In the genomic region with DNA sequence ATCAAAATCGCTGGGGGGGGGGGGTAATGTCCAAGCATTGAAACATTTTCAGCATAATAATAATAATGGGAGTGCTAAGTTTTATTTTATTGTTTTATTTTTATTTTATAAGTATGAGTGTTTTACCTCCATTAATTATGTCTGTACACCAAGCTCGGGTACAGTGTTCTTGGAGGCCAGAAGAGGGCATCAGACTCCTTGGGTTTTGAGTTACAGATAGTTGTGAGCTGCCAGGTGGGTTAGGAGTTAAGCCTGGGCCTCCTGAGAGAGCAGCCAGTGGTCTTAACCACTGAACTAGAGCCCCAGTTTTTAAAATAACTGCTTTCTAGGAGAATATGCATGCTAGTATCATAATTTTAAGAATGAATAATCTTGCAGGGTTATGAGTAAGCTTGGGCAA, we compare ENCODE assay signal across 12 mouse cellular contexts. TPM values are rescaled to one million over a fixed set of nuclear protein-coding genes. Genes with fewer than 3 reads are reported as not detected.
DNase-seq lines count a peak whose midpoint lies in the region; ATAC-seq and TF ChIP-seq lines count a peak whose summit lies in the region.
"Had no signal": no experiment of that assay in that cellular context is flagged by ENCODE, and none has a peak within 500 bp of the region (broad histone marks: within the 10 kb centered on the region; RNA-seq: fewer than 3 reads in every experiment).

No protein-coding gene starts in this region.

- no peaks in the 10 kb centered on the region; the same call in 1 of the 2 replicates for H3K4me1 ChIP-seq in heart, adult 2 months (ENCODE audit: control insufficient read depth, insufficient read depth, low read length)
- H3K4me1 ChIP-seq in midbrain, postnatal 0 days (ENCODE audit: insufficient read depth, low read length) = no peaks in the 10 kb centered on the region
- 0 out of 2 replicates have a peak, but pooled peaks cover 4% of the 10 kb centered on the region for H3K4me1 ChIP-seq in midbrain, embryonic 15.5 days
- H3K4me1 ChIP-seq: hindbrain, embryonic 13.5 days had no signal

- 23% methylated on average over 2 of the region's 2 CpGs for WGBS in heart, adult 2 months
- WGBS in midbrain, postnatal 0 days = 21% methylated on average over 2 of the region's 2 CpGs
- 13% methylated on average over 2 of the region's 2 CpGs for WGBS in midbrain, embryonic 15.5 days

- TF ChIP-seq EP300 in heart, adult 2 months (IDR thresholded peaks at IDR 0.05; ENCODE audit: insufficient read depth, low read depth, low read length) = no peak

- no peak overlapping the region for H3K27ac ChIP-seq in heart, adult 2 months
- no peak overlapping the region for H3K27ac ChIP-seq in midbrain, postnatal 0 days (ENCODE audit: low read depth, low read length)
- no peak overlapping the region for H3K27ac ChIP-seq in midbrain, embryonic 15.5 days
- H3K27ac ChIP-seq: hindbrain, embryonic 13.5 days; liver, embryonic 13.5 days; neural tube, embryonic 13.5 days had no signal

- no peak overlapping the region for H3K9ac ChIP-seq in heart, adult 2 months (ENCODE audit: low read depth, low read length)
- H3K9ac ChIP-seq in midbrain, postnatal 0 days (replicated peaks; ENCODE audit: low read length, poor library complexity, severe bottlenecking) = no peak overlapping the region
- H3K9ac ChIP-seq in midbrain, embryonic 15.5 days = no peak overlapping the region
- H3K9ac ChIP-seq: hindbrain, embryonic 13.5 days; liver, embryonic 13.5 days; neural tube, embryonic 13.5 days had no signal

- H3K36me3 ChIP-seq in heart, adult 2 months (ENCODE audit: control insufficient read depth, insufficient read depth, low read length) = no peaks in the 10 kb centered on the region
- no peaks in the 10 kb centered on the region for H3K36me3 ChIP-seq in midbrain, postnatal 0 days (ENCODE audit: insufficient read depth, low read length)
- no peaks in the 10 kb centered on the region for H3K36me3 ChIP-seq in midbrain, embryonic 15.5 days (replicated peaks)
- H3K36me3 ChIP-seq: hindbrain, embryonic 13.5 days; liver, embryonic 13.5 days; neural tube, embryonic 13.5 days had no signal

- no peaks in the 10 kb centered on the region for H3K27me3 ChIP-seq in heart, adult 2 months (ENCODE audit: control insufficient read depth, insufficient read depth, low read length)
- no peaks in the 10 kb centered on the region for H3K27me3 ChIP-seq in midbrain, postnatal 0 days (ENCODE audit: insufficient read depth, low read length)
- no peaks in the 10 kb centered on the region for H3K27me3 ChIP-seq in midbrain, embryonic 15.5 days (replicated peaks)
- H3K27me3 ChIP-seq: liver, embryonic 13.5 days; neural tube, embryonic 13.5 days had no signal

- no peaks in the 10 kb centered on the region for H3K9me3 ChIP-seq in midbrain, postnatal 0 days (ENCODE audit: low read length)
- no peaks in the 10 kb centered on the region for H3K9me3 ChIP-seq in midbrain, embryonic 15.5 days
- H3K9me3 ChIP-seq: hindbrain, embryonic 13.5 days; liver, embryonic 13.5 days; neural tube, embryonic 13.5 days had no signal

- TF ChIP-seq CTCF in heart, adult 2 months (IDR thresholded peaks at IDR 0.05) = peak; percentile 70
- TF ChIP-seq CTCF in midbrain, postnatal 0 days (IDR thresholded peaks at IDR 0.05) = peak; percentile 59
- TF ChIP-seq CTCF in brain, embryonic 14.5 days (IDR thresholded peaks at IDR 0.05; ENCODE audit: borderline replicate concordance, extremely low read depth, insufficient read depth, insufficient read length) = peak; percentile 49; the same call in 1 of the 2 replicates

- no peak for TF ChIP-seq POLR2A in heart, adult 2 months (IDR thresholded peaks at IDR 0.05; ENCODE audit: insufficient read depth, low read depth, low read length)
- no peak for TF ChIP-seq POLR2A in brain, embryonic 14.5 days (IDR thresholded peaks at IDR 0.05; ENCODE audit: borderline replicate concordance, extremely low read depth, insufficient read depth, insufficient read length, poor library complexity, severe bottlenecking)

- no peak overlapping the region for H3K4me2 ChIP-seq in midbrain, postnatal 0 days (ENCODE audit: low read depth, low read length, poor library complexity, severe bottlenecking)
- no peak overlapping the region for H3K4me2 ChIP-seq in midbrain, embryonic 15.5 days
- H3K4me2 ChIP-seq: hindbrain, embryonic 13.5 days; liver, embryonic 13.5 days; neural tube, embryonic 13.5 days had no signal

- ATAC-seq in midbrain, postnatal 0 days (ENCODE audit: low FRiP score) = no peak
- ATAC-seq in midbrain, embryonic 15.5 days (replicated peaks) = no peak
- ATAC-seq: activated CD4-positive, CD25-positive, alpha-beta regulatory T cell, adult 4 months had no signal

- no peak overlapping the region for H3K4me3 ChIP-seq in heart, adult 2 months
- no peak overlapping the region for H3K4me3 ChIP-seq in midbrain, postnatal 0 days (ENCODE audit: low read depth, low read length)
- H3K4me3 ChIP-seq in midbrain, embryonic 15.5 days = no peak overlapping the region
- H3K4me3 ChIP-seq: hindbrain, embryonic 13.5 days; liver, embryonic 13.5 days; neural tube, embryonic 13.5 days had no signal

- H3K79me2 ChIP-seq in heart, adult 2 months (replicated peaks; ENCODE audit: control insufficient read depth, insufficient read depth, low read length) = no peaks in the 10 kb centered on the region

- DNase-seq in heart, adult 2 months = no peak
- no peak for DNase-seq in heart, postnatal 25 days (ENCODE audit: low spot score)
- peak; percentile 26 for DNase-seq in midbrain, postnatal 0 days (ENCODE audit: low spot score)
- DNase-seq in brain, embryonic 14.5 days (ENCODE audit: low read depth) = peak; percentile 43
- peak; percentile 47 for DNase-seq in thymus, postnatal 14 days
- DNase-seq in layer of hippocampus, adult 11-12 months (ENCODE audit: low spot score) = no peak
- no peak for DNase-seq in layer of hippocampus, postnatal 25 days (ENCODE audit: extremely low spot score in 1 of 2, low spot score in 1 of 2)
- DNase-seq: liver, embryonic 13.5 days had no signal

- intact Hi-C loops in heart, adult 2 months (cut with DNase I) = loop anchor here (1.0 to 5.0 kb wide), 2 partner anchors 41 to 89 kb away; no protein-coding TSS in a partner anchor
- intact Hi-C loops in heart, postnatal 25 days (cut with DNase I) = loop anchor here (1.0 to 10.0 kb wide), 2 partner anchors 89 to 839 kb away; a partner anchor contains a TSS

RNA-seq across cellular contexts. Expression of a gene that starts 5.2 kb away (rescaled TPM):
- 1 to 10 TPM; 8.3 to 9.0 TPM for total RNA-seq in heart, adult 2 months (2021)
- 6.9 and 12.5 TPM in 2 replicates for polyA plus RNA-seq in heart, adult 2 months (2012; rRNA removed)
- total RNA-seq in heart, postnatal 25 days (2021) = 10 to 100 TPM in 1 of 2 experiments, 1 to 10 TPM in 1; 9.9 to 10.1 TPM
- total RNA-seq in midbrain, postnatal 0 days (2014; rRNA removed) = 7.3 and 10.8 TPM in 2 replicates
- 6.4 and 8.7 TPM in 2 replicates for polyA plus RNA-seq in midbrain, postnatal 0 days (2015; fragmentation: Nextera tagmentation; extraction: Ambion mirVana)
- 12.8 and 13.2 TPM in 2 replicates for polyA plus RNA-seq in midbrain, embryonic 15.5 days (2015; fragmentation: Nextera tagmentation; extraction: Ambion mirVana)
- 11.4 and 15.3 TPM in 2 replicates for polyA plus RNA-seq in brain, embryonic 14.5 days (2012; rRNA removed)
- total RNA-seq in layer of hippocampus, postnatal 25 days (2021) = 1 to 10 TPM; 6.9 to 9.2 TPM

RNA-seq across cellular contexts. Expression of a gene that starts 19.5 kb away (rescaled TPM):
- 10 to 100 TPM; 22.1 to 24.2 TPM for total RNA-seq in heart, adult 2 months (2021)
- polyA plus RNA-seq in heart, adult 2 months (2012; rRNA removed) = 7.1 and 11.8 TPM in 2 replicates
- 10 to 100 TPM; 24.4 to 25.2 TPM for total RNA-seq in heart, postnatal 25 days (2021)
- total RNA-seq in midbrain, postnatal 0 days (2014; rRNA removed) = 1.1 and 2.0 TPM in 2 replicates
- polyA plus RNA-seq in midbrain, postnatal 0 days (2015; fragmentation: Nextera tagmentation; extraction: Ambion mirVana) = 0.83 and 0.91 TPM in 2 replicates
- 0.36 and 0.41 TPM in 2 replicates for polyA plus RNA-seq in midbrain, embryonic 15.5 days (2015; fragmentation: Nextera tagmentation; extraction: Ambion mirVana)
- polyA plus RNA-seq in brain, embryonic 14.5 days (2012; rRNA removed) = 0.14 and 0.40 TPM in 2 replicates
- 1 to 10 TPM; 1.3 to 2.0 TPM for total RNA-seq in layer of hippocampus, postnatal 25 days (2021)

RNA-seq across cellular contexts. Expression of a gene that starts 27.5 kb away (rescaled TPM):
- total RNA-seq in heart, adult 2 months (2021) = 10 to 100 TPM; 77.2 to 78.2 TPM
- polyA plus RNA-seq in heart, adult 2 months (2012; rRNA removed) = 33.9 and 34.6 TPM in 2 replicates
- 10 to 100 TPM; 73.2 to 85.1 TPM for total RNA-seq in heart, postnatal 25 days (2021)
- total RNA-seq in midbrain, postnatal 0 days (2014; rRNA removed) = 37.1 and 74.5 TPM in 2 replicates
- polyA plus RNA-seq in midbrain, postnatal 0 days (2015; fragmentation: Nextera tagmentation; extraction: Ambion mirVana) = 169 and 180 TPM in 2 replicates
- 140 and 144 TPM in 2 replicates for polyA plus RNA-seq in midbrain, embryonic 15.5 days (2015; fragmentation: Nextera tagmentation; extraction: Ambion mirVana)
- 49.6 and 55.6 TPM in 2 replicates for polyA plus RNA-seq in brain, embryonic 14.5 days (2012; rRNA removed)
- 10 to 100 TPM; 52.5 to 61.8 TPM for total RNA-seq in layer of hippocampus, postnatal 25 days (2021)

RNA-seq across cellular contexts. Expression of a gene that starts 27.6 kb away (rescaled TPM):
- 1 to 10 TPM; 2.1 to 2.9 TPM for total RNA-seq in heart, adult 2 months (2021)
- polyA plus RNA-seq in heart, adult 2 months (2012; rRNA removed) = 3.0 and 3.8 TPM in 2 replicates
- 1 to 10 TPM; 2.4 to 5.5 TPM for total RNA-seq in heart, postnatal 25 days (2021)
- total RNA-seq in midbrain, postnatal 0 days (2014; rRNA removed) = 17.4 and 39.4 TPM in 2 replicates
- 12.2 and 13.3 TPM in 2 replicates for polyA plus RNA-seq in midbrain, postnatal 0 days (2015; fragmentation: Nextera tagmentation; extraction: Ambion mirVana)
- polyA plus RNA-seq in midbrain, embryonic 15.5 days (2015; fragmentation: Nextera tagmentation; extraction: Ambion mirVana) = 22.2 and 22.6 TPM in 2 replicates
- 31.6 and 32.3 TPM in 2 replicates for polyA plus RNA-seq in brain, embryonic 14.5 days (2012; rRNA removed)
- total RNA-seq in layer of hippocampus, postnatal 25 days (2021) = 10 to 100 TPM; 16.8 to 17.9 TPM

Comparison
In these comparisons a context has a peak if more than half of its experiments do, and no peak if none do; other contexts are left out.
1. DNase-seq: peak in midbrain, postnatal 0 days (single experiment), brain, embryonic 14.5 days (single experiment) and thymus, postnatal 14 days (single experiment); none in heart, adult 2 months (0 of 2), heart, postnatal 25 days (single experiment), layer of hippocampus, adult 11-12 months (single experiment) and layer of hippocampus, postnatal 25 days (0 of 2).
2. Peak in every context shown above with its lines, with median percentiles within 50 percentile points of each other: CTCF ChIP-seq.